Mouse (Mus musculus) CH12.LX (cell line): Measurements from ENCODE around the gene Iqcf3. TPM values are rescaled to one million over a fixed set of nuclear protein-coding genes. Genes with fewer than 3 reads are reported as not detected.

Experiments used
- DNase-seq: peaks from one replicate; pipeline ENCODE4 v3.0.0-alpha.2; 2013; ENCODE audit errors: extremely low read depth
- H3K27ac ChIP-seq: 2 replicates; pipeline ENCODE4 v1.5.1; 2012; ENCODE audit warnings: low read depth, mild to moderate bottlenecking, control low read depth, moderate library complexity; ENCODE audit not compliant: insufficient read depth
- H3K27me3 ChIP-seq: replicated peaks from 2 replicates; pipeline ENCODE3; 2012; ENCODE audit warnings: inconsistent platforms
- H3K36me3 ChIP-seq, 2 experiments: replicated peaks in 1 of 2; 2 replicates each; pipeline versions ENCODE3 to v1.6.1; 2012; ENCODE audit warnings: inconsistent platforms in 1 of 2, low read length in 1 of 2, mild to moderate bottlenecking in 1 of 2, mixed read lengths in 1 of 2, moderate library complexity in 1 of 2; ENCODE audit not compliant: control insufficient read depth in 1 of 2, insufficient read depth in 1 of 2
- H3K4me1 ChIP-seq, 2 experiments: 2 replicates each; pipeline ENCODE4 v1.6.1; 2012; ENCODE audit warnings: inconsistent platforms in 1 of 2, moderate library complexity in 1 of 2; ENCODE audit not compliant: insufficient read depth in 2 of 2, control insufficient read depth in 1 of 2
- H3K4me2 ChIP-seq: 2 replicates; pipeline ENCODE4 v1.6.1; 2012; ENCODE audit warnings: low read depth, mild to moderate bottlenecking, control low read depth; ENCODE audit not compliant: poor library complexity, insufficient read depth, severe bottlenecking
- H3K4me3 ChIP-seq, 3 experiments: fragments of 150-350 bp in 1 of 3; sonication (generic) in 1 of 3; replicated peaks in 1 of 3; 2 replicates each; pipeline versions ENCODE3 to v1.5.1; 2011 to 2012; ENCODE audit warnings: low read depth in 2 of 3, low read length in 2 of 3, mild to moderate bottlenecking in 2 of 3, moderate library complexity in 2 of 3, control low read depth in 1 of 3, improper control_type of control experiment in 1 of 3, inconsistent platforms in 1 of 3, mixed read lengths in 1 of 3; ENCODE audit not compliant: poor library complexity in 1 of 3
- H3K79me2 ChIP-seq: replicated peaks from 2 replicates; pipeline ENCODE4 v1.6.1; 2012; ENCODE audit warnings: mild to moderate bottlenecking, moderate library complexity; ENCODE audit not compliant: control insufficient read depth, poor library complexity, insufficient read depth, severe bottlenecking; ENCODE audit errors: extremely low read depth
- H3K9ac ChIP-seq: 2 replicates; pipeline ENCODE4 v1.6.1; 2012; ENCODE audit warnings: low read depth, mild to moderate bottlenecking, control low read depth, moderate library complexity; ENCODE audit not compliant: insufficient read depth
- H3K9me3 ChIP-seq: replicated peaks from 2 replicates; pipeline ENCODE3; 2012; ENCODE audit warnings: low read length, inconsistent platforms, mixed read lengths
- BHLHE40 ChIP-seq: IDR thresholded peaks from 2 replicates; pipeline ENCODE4 v1.6.1; 2011; ENCODE audit warnings: mild to moderate bottlenecking, low read depth, low read length, improper control_type of control experiment
- CHD1 ChIP-seq: IDR thresholded peaks from 2 replicates; pipeline ENCODE4 v1.6.1; 2012; ENCODE audit warnings: low read depth, low read length, improper control_type of control experiment, inconsistent platforms
- CHD2 ChIP-seq: IDR thresholded peaks from 2 replicates; pipeline ENCODE4 v1.6.1; 2011; ENCODE audit warnings: low read length, improper control_type of control experiment
- E2F4 ChIP-seq: IDR thresholded peaks from 2 replicates; pipeline ENCODE4 v1.6.1; 2011; ENCODE audit warnings: low read depth, low read length, improper control_type of control experiment; ENCODE audit not compliant: insufficient replicate concordance
- ELF1 ChIP-seq: IDR thresholded peaks from 2 replicates; pipeline ENCODE4 v1.6.1; 2014; ENCODE audit warnings: low read depth, mild to moderate bottlenecking, inconsistent platforms, low read length, improper control_type of control experiment
- ETS1 ChIP-seq: conservative IDR thresholded peaks from 2 replicates; pipeline ENCODE4 v1.6.1; 2012; ENCODE audit warnings: low read depth, mild to moderate bottlenecking, inconsistent platforms, low read length, improper control_type of control experiment, moderate library complexity
- GABPA ChIP-seq: IDR thresholded peaks from 2 replicates; pipeline ENCODE4 v1.6.1; 2012; ENCODE audit warnings: low read depth, low read length, improper control_type of control experiment, inconsistent platforms; ENCODE audit not compliant: insufficient replicate concordance
- IRF4 ChIP-seq: IDR thresholded peaks from 2 replicates; pipeline ENCODE4 v1.6.1; 2014; ENCODE audit warnings: low read depth, mild to moderate bottlenecking, inconsistent platforms, low read length, improper control_type of control experiment
- JUN ChIP-seq: IDR thresholded peaks from 2 replicates; pipeline ENCODE4 v1.6.1; 2011; ENCODE audit warnings: low read depth, mild to moderate bottlenecking, low read length, improper control_type of control experiment, moderate library complexity; ENCODE audit not compliant: insufficient read depth
- JUND ChIP-seq: conservative IDR thresholded peaks from 2 replicates; pipeline ENCODE4 v1.6.1; 2011; ENCODE audit warnings: low read depth, low read length, improper control_type of control experiment
- KAT2A ChIP-seq: IDR thresholded peaks from 2 replicates; pipeline ENCODE4 v1.6.1; 2012; ENCODE audit warnings: low read length, improper control_type of control experiment, inconsistent platforms; ENCODE audit not compliant: insufficient replicate concordance
- NELFE ChIP-seq: IDR thresholded peaks from 2 replicates; pipeline ENCODE4 v1.6.1; 2011; ENCODE audit warnings: low read depth, low read length, improper control_type of control experiment
- NRF1 ChIP-seq: IDR thresholded peaks from 2 replicates; pipeline ENCODE4 v1.6.1; 2014; ENCODE audit warnings: low read depth, mild to moderate bottlenecking, inconsistent platforms, low read length, improper control_type of control experiment, moderate library complexity
- PAX5 ChIP-seq: IDR thresholded peaks from 2 replicates; pipeline ENCODE4 v1.6.1; 2012; ENCODE audit warnings: low read length, inconsistent platforms, mixed read lengths
- RCOR1 ChIP-seq: conservative IDR thresholded peaks from 2 replicates; pipeline ENCODE4 v1.6.1; 2012; ENCODE audit warnings: low read depth, mild to moderate bottlenecking, inconsistent platforms, low read length, improper control_type of control experiment
- SIN3A ChIP-seq: IDR thresholded peaks from 2 replicates; pipeline ENCODE4 v1.6.1; 2012; ENCODE audit warnings: low read length, improper control_type of control experiment, inconsistent platforms
- SMC3 ChIP-seq: IDR thresholded peaks from 2 replicates; pipeline ENCODE4 v1.6.1; 2011; ENCODE audit warnings: low read depth, low read length, improper control_type of control experiment
- USF1 ChIP-seq: IDR thresholded peaks from 2 replicates; pipeline ENCODE4 v1.6.1; 2014; ENCODE audit warnings: low read depth, mild to moderate bottlenecking, inconsistent platforms, low read length, improper control_type of control experiment
- USF2 ChIP-seq: conservative IDR thresholded peaks from 2 replicates; pipeline ENCODE4 v1.6.1; 2011; ENCODE audit warnings: low read depth, low read length, improper control_type of control experiment
- ZMIZ1 ChIP-seq: IDR thresholded peaks from 2 replicates; pipeline ENCODE4 v1.6.1; 2012; ENCODE audit warnings: low read depth, mild to moderate bottlenecking, inconsistent platforms, low read length, improper control_type of control experiment
- dilution Hi-C: fragments of 300-500 bp; cut with MboI; formaldehyde crosslinking; loops from 2 replicates; pipeline ENCODE4 v1.14.3; 2020; ENCODE audit warnings: low sequenced_read_pairs; ENCODE audit not compliant: extremely low pct_unique_long_range_greater_than_20kb, extremely low pct_ligation_motif_present
- in situ Hi-C: fragments of 300-500 bp; cut with MboI; formaldehyde crosslinking; loops from 3 replicates; pipeline ENCODE4 v1.14.3; 2019; ENCODE audit warnings: low sequenced_read_pairs, low pct_ligation_motif_present, low pct_unique_long_range_greater_than_20kb, mixed read lengths
- polyA plus RNA-seq: library from polyadenylated mRNA; unstranded; fragments of >175 nt; gene quantifications from 2 replicates; pipeline ENCODE4 v1.2.1, GENCODE M21; 2012; ENCODE audit warnings: low read depth; ENCODE audit not compliant: insufficient read length
- total RNA-seq, 2 experiments: library from RNA; depleted of rRNA; stranded (reverse); fragments of 300-350 nt in 1 of 2; fragments of >200 nt in 1 of 2; gene quantifications; 2 replicates each; pipeline ENCODE4 v1.2.3; 2012 to 2014

Gene Iqcf3
- total and polyA plus RNA-seq, 3 experiments, result not detected

DNA sequence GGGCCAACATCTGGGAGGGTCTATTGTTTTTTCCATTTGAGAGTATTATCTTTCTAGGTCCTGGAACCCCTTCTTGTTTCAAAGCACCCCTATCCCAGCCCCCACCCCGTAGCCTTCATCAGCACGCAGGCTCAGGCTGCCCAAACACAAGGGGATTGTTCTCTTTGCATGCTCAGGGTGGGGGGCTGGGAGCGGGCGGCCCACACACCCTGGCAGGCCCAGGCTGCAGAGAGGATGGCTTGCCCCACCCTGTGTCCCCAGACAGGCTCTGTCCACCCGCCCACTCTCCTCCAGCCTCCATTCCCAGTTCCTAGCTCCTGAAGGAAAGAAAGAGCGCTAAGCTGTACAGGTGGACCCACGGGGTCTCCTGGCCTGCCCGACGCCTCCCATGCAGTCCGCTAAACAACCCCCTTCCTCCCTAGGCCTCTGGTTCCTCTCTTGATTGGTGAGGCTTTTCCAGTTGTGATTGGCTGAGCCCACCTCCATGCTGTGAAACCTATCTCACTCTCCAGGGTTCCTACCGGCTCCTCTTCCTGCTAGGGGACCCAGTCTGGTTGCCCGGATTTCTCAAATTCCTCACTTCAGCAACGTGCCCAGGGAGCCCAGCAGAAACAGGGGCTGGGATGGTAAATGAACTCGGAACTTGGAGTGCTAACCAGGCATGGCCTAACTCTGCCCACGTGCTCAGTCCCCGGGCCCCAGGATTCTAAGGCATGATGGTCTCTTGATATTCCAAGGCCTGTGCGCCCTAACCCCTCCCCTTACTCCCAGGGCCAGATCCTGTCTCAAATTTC, 106.3 kb downstream of the Iqcf3 start:
- in situ Hi-C loops, result no loop called here
- H3K4me3 ChIP-seq, result peak overlapping the region in 2 of 3 experiments; percentile 24 to 68
- TF ChIP-seq BHLHE40 (no peak), SMC3 (no peak), USF2 (no peak), ETS1 (no peak), CHD2 (no peak), SIN3A (no peak), USF1 (no peak), CHD1 (no peak), ELF1 (no peak), KAT2A (no peak), NELFE (no peak), JUND (no peak), NRF1 (no peak), PAX5 (no peak), RCOR1 (no peak), GABPA (no peak), JUN (no peak), IRF4 (no peak), ZMIZ1 (no peak), E2F4 (no peak)
- dilution Hi-C loops, result no loop called here
- H3K4me1 ChIP-seq, result peaks cover 27 to 65% of the 10 kb centered on the region in 2 experiments
- H3K36me3 ChIP-seq, result peaks cover 4 to 52% of the 10 kb centered on the region in 2 experiments
- H3K27me3 ChIP-seq, result no peaks in the 10 kb centered on the region
- H3K4me2 ChIP-seq, result peak overlapping the region; percentile 71; the same call in 1 of the 2 replicates
- H3K27ac ChIP-seq, result no peak overlapping the region
- DNase-seq, result no peak
- no peak overlapping the region for H3K9ac ChIP-seq
- H3K9me3 ChIP-seq, result no peaks in the 10 kb centered on the region
- H3K79me2 ChIP-seq, result no peaks in the 10 kb centered on the region
